Mouse (Mus musculus): ENCODE data around the gene Ank2. TPM values are rescaled to one million over a fixed set of nuclear protein-coding genes. Genes with fewer than 3 reads are reported as not detected.

The Ank2 gene
- polyA plus RNA-seq, 1 experiment from 2014 or later, result 16.6 TPM

DNA sequence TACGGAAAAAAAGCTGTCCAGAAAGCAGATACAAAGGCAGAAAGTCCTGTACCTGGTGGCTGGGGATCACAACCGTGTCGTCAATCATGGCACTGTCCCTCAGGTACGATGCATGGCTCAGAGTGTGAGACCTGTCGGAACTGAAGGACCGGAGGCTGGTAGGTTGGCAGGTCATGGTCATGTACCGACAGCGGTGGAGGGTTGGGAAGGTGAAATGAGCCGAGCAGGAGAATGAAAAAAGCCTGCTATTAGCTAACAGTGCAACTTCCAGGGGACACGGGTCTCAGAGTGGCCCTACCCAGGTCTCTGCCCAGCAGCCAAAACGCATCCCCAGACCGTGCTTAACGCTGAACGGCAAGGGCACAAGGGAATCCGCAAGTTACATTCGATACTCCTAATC is 522.4 kb downstream of the Ank2 start:
- Histone ChIP-seq H3K36me3 (ENCODE audit: control insufficient read depth, insufficient read depth, low read length) (no peaks in the 10 kb centered on the region), H3K9me3 (ENCODE audit: control insufficient read depth, low read length) (no peaks in the 10 kb centered on the region), H3K4me3 (ENCODE audit: low read depth, low read length) (no peak overlapping the region), H3K27me3 (ENCODE audit: control insufficient read depth, insufficient read depth, low read length) (no peaks in the 10 kb centered on the region), H3K4me2 (ENCODE audit: low read depth, severe bottlenecking) (no peak overlapping the region), H3K9ac (ENCODE audit: low read length) (no peak overlapping the region), H3K4me1 (ENCODE audit: control insufficient read depth, insufficient read depth, low read length) (no peaks in the 10 kb centered on the region), H3K27ac (replicated peaks; ENCODE audit: low read depth, low read length) (no peak overlapping the region)
- DNase-seq (ENCODE audit: low spot score) (no peak), ATAC-seq (ENCODE audit: insufficient number of reproducible peaks, low FRiP score, low TSS enrichment, low read depth) (no peak)
- WGBS, result 88% methylated on average over 16 of the region's 16 CpGs

DNA sequence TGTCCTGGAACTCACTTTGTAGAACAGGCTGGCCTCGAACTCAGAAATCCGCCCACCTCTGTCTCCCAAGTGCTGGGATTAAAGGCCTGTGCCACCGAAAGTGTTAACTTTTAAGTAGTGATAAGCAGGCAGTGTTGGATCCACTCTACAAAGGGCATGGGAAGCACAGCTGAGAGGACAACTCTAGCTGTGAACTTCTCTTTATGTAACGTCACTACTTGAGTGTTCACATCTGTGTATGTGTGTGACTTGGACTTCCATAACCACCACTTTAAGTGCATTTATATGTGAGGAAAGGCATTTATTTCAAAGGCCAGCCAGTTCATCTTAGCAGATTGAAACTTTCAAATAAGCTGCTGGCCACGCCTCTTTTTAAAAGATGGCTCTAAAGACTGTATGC is 523.7 kb downstream of the Ank2 start:
- H3K4me3 ChIP-seq (ENCODE audit: low read depth, low read length), result no peak overlapping the region
- H3K27ac ChIP-seq (replicated peaks; ENCODE audit: low read depth, low read length), result no peak overlapping the region
- DNase-seq (ENCODE audit: low spot score) (no peak), ATAC-seq (ENCODE audit: insufficient number of reproducible peaks, low FRiP score, low TSS enrichment, low read depth) (no peak)
- H3K4me1 ChIP-seq (ENCODE audit: control insufficient read depth, insufficient read depth, low read length), result no peaks in the 10 kb centered on the region
- H3K9ac ChIP-seq (ENCODE audit: low read length), result no peak overlapping the region
- H3K9me3 ChIP-seq (ENCODE audit: control insufficient read depth, low read length), result no peaks in the 10 kb centered on the region
- H3K4me2 ChIP-seq (ENCODE audit: low read depth, severe bottlenecking), result no peak overlapping the region
- H3K27me3 ChIP-seq (ENCODE audit: control insufficient read depth, insufficient read depth, low read length), result no peaks in the 10 kb centered on the region
- no peaks in the 10 kb centered on the region for H3K36me3 ChIP-seq (ENCODE audit: control insufficient read depth, insufficient read depth, low read length)
- 89% methylated on average over 5 of the region's 5 CpGs for WGBS

DNA sequence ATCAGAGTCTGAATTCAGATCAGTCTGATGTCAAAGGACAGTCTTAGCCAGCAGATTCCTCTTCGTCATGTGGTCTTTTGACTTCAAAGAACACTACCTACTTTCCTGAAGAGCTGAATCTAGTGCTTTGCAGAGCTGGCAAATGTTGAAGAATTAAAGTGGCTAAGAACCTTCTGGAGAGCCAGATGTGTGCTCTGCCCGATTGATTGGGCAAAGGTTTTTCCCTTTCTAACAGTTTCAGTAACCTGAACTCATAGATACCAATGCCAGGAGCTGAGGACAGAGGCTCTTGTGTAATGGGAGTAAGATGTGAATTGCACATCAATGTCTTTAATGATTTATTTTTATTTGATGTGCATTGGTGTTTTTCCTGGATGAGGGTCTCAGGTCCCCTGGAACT is 525.6 kb downstream of the Ank2 start:
- Histone ChIP-seq H3K4me3 (ENCODE audit: low read depth, low read length) (no peak overlapping the region), H3K27me3 (ENCODE audit: control insufficient read depth, insufficient read depth, low read length) (no peaks in the 10 kb centered on the region), H3K4me1 (ENCODE audit: control insufficient read depth, insufficient read depth, low read length) (no peaks in the 10 kb centered on the region), H3K36me3 (ENCODE audit: control insufficient read depth, insufficient read depth, low read length) (no peaks in the 10 kb centered on the region), H3K9me3 (ENCODE audit: control insufficient read depth, low read length) (no peaks in the 10 kb centered on the region), H3K9ac (ENCODE audit: low read length) (no peak overlapping the region), H3K27ac (replicated peaks; ENCODE audit: low read depth, low read length) (no peak overlapping the region), H3K4me2 (ENCODE audit: low read depth, severe bottlenecking) (no peak overlapping the region)
- no peak for ATAC-seq (ENCODE audit: insufficient number of reproducible peaks, low FRiP score, low TSS enrichment, low read depth)
- DNase-seq (ENCODE audit: low spot score), result no peak
- 78% methylated on average over 2 of the region's 2 CpGs for WGBS

DNA sequence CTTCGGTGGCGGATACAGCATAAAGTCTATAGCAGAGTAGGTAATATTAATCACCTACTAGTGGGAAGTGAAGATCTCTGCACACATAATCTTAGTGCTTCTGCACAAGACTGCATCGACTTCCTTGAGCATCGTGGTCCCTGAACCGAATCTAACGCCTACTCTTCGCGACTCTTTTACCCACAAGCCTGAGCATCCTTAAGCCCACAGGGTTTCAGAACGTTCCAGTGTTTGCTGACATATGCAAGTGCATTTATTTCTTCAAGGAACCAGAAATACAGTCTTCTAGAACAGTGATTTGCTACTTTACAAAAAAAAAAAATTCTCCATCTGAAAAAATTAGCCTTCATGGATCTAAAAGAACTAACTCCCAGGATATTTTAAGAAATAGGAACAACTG is 527.6 kb downstream of the Ank2 start:
- Histone ChIP-seq H3K4me3 (ENCODE audit: low read depth, low read length) (no peak overlapping the region), H3K27me3 (ENCODE audit: control insufficient read depth, insufficient read depth, low read length) (no peaks in the 10 kb centered on the region), H3K27ac (replicated peaks; ENCODE audit: low read depth, low read length) (no peak overlapping the region), H3K9ac (ENCODE audit: low read length) (no peak overlapping the region), H3K4me1 (ENCODE audit: control insufficient read depth, insufficient read depth, low read length) (no peaks in the 10 kb centered on the region), H3K36me3 (ENCODE audit: control insufficient read depth, insufficient read depth, low read length) (no peaks in the 10 kb centered on the region), H3K9me3 (ENCODE audit: control insufficient read depth, low read length) (no peaks in the 10 kb centered on the region), H3K4me2 (ENCODE audit: low read depth, severe bottlenecking) (no peak overlapping the region)
- DNase-seq (ENCODE audit: low spot score) (no peak), ATAC-seq (ENCODE audit: insufficient number of reproducible peaks, low FRiP score, low TSS enrichment, low read depth) (no peak)
- WGBS, result 90% methylated on average over 9 of the region's 9 CpGs

DNA sequence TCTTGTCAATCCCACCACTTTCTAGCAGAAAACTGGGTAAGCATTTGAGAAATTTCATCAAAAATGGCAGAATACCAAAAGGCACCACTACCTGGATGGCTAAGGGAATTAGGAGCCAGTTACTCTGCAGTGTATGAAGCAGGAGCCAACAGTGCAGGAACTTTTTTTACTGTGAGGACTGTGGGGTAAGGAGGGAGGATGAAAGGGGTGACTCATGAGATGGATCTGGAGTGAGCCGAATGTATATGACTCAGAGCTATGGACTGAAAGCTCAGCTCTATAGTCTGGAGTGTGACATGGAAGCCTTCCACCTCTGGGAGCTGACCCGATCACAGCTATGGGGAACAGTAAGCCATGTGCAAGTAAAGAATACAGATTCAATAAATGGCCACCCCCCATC is 530.4 kb downstream of the Ank2 start:
- Histone ChIP-seq H3K27ac (replicated peaks; ENCODE audit: low read depth, low read length) (no peak overlapping the region), H3K4me1 (ENCODE audit: control insufficient read depth, insufficient read depth, low read length) (no peaks in the 10 kb centered on the region), H3K4me3 (ENCODE audit: low read depth, low read length) (no peak overlapping the region), H3K9ac (ENCODE audit: low read length) (no peak overlapping the region), H3K36me3 (ENCODE audit: control insufficient read depth, insufficient read depth, low read length) (no peaks in the 10 kb centered on the region), H3K27me3 (ENCODE audit: control insufficient read depth, insufficient read depth, low read length) (no peaks in the 10 kb centered on the region), H3K9me3 (ENCODE audit: control insufficient read depth, low read length) (no peaks in the 10 kb centered on the region), H3K4me2 (ENCODE audit: low read depth, severe bottlenecking) (no peak overlapping the region)
- DNase-seq (ENCODE audit: low spot score), result no peak
- ATAC-seq (ENCODE audit: insufficient number of reproducible peaks, low FRiP score, low TSS enrichment, low read depth), result no peak
- WGBS, result 89% methylated on average over 2 of the region's 2 CpGs

DNA sequence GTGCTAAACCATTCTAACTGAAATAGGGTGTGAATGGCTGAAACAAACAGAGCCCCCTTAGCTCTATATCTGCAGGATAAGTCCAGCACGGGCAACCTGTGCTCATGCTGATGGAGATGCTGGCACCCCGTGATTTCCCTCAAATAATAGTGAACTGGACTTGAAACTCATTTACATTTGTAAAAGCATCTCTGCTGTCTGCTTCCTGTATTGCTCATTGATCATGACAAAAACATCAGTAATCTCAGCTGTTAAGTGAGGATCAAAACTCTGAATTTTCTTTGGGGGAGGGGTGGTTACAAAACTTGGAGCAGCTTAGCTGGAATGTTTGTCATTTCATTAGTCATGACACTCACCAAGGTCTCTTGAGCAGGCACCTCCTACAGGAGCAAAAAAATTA is 533.4 kb downstream of the Ank2 start:
- Histone ChIP-seq H3K4me1 (ENCODE audit: control insufficient read depth, insufficient read depth, low read length) (no peaks in the 10 kb centered on the region), H3K9ac (ENCODE audit: low read length) (no peak overlapping the region), H3K4me3 (ENCODE audit: low read depth, low read length) (no peak overlapping the region), H3K4me2 (ENCODE audit: low read depth, severe bottlenecking) (no peak overlapping the region), H3K9me3 (ENCODE audit: control insufficient read depth, low read length) (no peaks in the 10 kb centered on the region), H3K27me3 (ENCODE audit: control insufficient read depth, insufficient read depth, low read length) (no peaks in the 10 kb centered on the region), H3K36me3 (ENCODE audit: control insufficient read depth, insufficient read depth, low read length) (no peaks in the 10 kb centered on the region), H3K27ac (replicated peaks; ENCODE audit: low read depth, low read length) (no peak overlapping the region)
- no peak for DNase-seq (ENCODE audit: low spot score)
- ATAC-seq (ENCODE audit: insufficient number of reproducible peaks, low FRiP score, low TSS enrichment, low read depth), result no peak
- 84% methylated on average over 2 of the region's 2 CpGs for WGBS

DNA sequence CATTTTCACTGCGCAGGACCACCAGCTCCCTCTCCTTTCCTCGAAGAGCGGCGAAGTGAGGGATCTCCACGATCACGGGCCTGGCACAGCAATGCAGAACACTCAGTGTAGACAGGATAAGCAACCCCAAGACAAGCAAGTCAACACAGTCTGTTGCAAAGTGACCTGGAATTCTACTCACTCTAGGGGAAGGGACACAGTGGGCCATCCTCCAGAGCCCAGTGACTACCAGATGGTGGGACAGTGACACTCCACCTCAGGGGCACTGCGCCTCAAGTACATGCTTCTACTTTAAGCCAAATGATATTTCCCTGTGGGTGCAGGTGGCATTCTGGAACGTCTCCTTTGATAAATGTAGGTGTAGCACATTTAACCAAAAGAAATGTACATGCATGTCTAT is 536.8 kb downstream of the Ank2 start:
- no peak overlapping the region for H3K4me2 ChIP-seq (ENCODE audit: low read depth, severe bottlenecking)
- H3K27ac ChIP-seq (replicated peaks; ENCODE audit: low read depth, low read length), result no peak overlapping the region
- H3K4me3 ChIP-seq (ENCODE audit: low read depth, low read length), result no peak overlapping the region
- WGBS, result 92% methylated on average over 8 of the region's 8 CpGs
- no peak for ATAC-seq (ENCODE audit: insufficient number of reproducible peaks, low FRiP score, low TSS enrichment, low read depth)
- H3K9ac ChIP-seq (ENCODE audit: low read length), result no peak overlapping the region
- H3K27me3 ChIP-seq (ENCODE audit: control insufficient read depth, insufficient read depth, low read length), result no peaks in the 10 kb centered on the region
- DNase-seq (ENCODE audit: low spot score), result no peak
- H3K9me3 ChIP-seq (ENCODE audit: control insufficient read depth, low read length), result no peaks in the 10 kb centered on the region
- H3K36me3 ChIP-seq (ENCODE audit: control insufficient read depth, insufficient read depth, low read length), result no peaks in the 10 kb centered on the region
- no peaks in the 10 kb centered on the region for H3K4me1 ChIP-seq (ENCODE audit: control insufficient read depth, insufficient read depth, low read length)

DNA sequence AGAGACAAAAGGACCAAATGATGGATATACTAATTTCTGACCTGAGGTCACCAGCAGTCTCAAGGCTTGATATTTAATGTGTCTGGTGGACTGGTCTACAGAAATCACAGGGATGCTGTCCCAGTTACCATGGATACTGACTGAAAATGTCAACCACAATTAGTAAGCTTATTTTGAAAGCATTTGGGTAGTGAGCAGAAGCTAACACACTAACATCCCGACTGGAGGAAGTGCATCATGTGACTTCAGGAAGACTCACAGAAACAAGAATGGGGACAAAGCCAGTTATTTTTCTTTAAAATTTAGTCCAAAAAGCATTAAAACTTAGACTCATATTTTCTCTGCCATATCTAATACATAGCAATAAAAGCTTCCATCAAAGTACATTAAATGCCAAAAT is 546.5 kb downstream of the Ank2 start:
- DNase-seq (ENCODE audit: low spot score) (no peak), ATAC-seq (ENCODE audit: insufficient number of reproducible peaks, low FRiP score, low TSS enrichment, low read depth) (no peak)
- no peaks in the 10 kb centered on the region for H3K9me3 ChIP-seq (ENCODE audit: control insufficient read depth, low read length)
- no peaks in the 10 kb centered on the region for H3K4me1 ChIP-seq (ENCODE audit: control insufficient read depth, insufficient read depth, low read length)
- 73% methylated on average over 1 of the region's 1 CpGs for WGBS
- no peak overlapping the region for H3K27ac ChIP-seq (replicated peaks; ENCODE audit: low read depth, low read length)
- no peaks in the 10 kb centered on the region for H3K36me3 ChIP-seq (ENCODE audit: control insufficient read depth, insufficient read depth, low read length)
- H3K9ac ChIP-seq (ENCODE audit: low read length), result no peak overlapping the region
- no peak overlapping the region for H3K4me2 ChIP-seq (ENCODE audit: low read depth, severe bottlenecking)
- H3K27me3 ChIP-seq (ENCODE audit: control insufficient read depth, insufficient read depth, low read length), result no peaks in the 10 kb centered on the region
- H3K4me3 ChIP-seq (ENCODE audit: low read depth, low read length), result no peak overlapping the region

DNA sequence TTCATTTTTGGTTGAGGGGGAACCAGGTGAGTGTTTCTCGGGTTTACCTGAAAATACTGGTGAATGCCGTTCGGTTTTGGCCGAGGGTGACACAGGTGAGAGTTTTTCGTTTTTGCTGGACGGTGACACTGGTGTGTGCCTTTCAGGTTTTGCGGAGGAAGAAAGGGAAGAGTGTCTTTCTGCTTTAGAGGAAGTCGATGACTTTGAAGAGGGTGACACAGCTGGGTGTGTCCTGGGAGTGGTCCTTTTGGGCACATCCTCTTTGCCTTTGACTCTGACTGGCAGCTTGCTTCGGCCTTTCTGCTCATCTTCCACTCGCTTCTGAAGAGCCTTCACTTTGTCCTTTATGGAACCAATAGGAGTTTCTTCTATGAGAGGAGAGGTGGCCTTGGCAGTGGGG is 552.6 kb downstream of the Ank2 start:
- Histone ChIP-seq H3K27me3 (ENCODE audit: control insufficient read depth, insufficient read depth, low read length) (no peaks in the 10 kb centered on the region), H3K4me1 (ENCODE audit: control insufficient read depth, insufficient read depth, low read length) (no peaks in the 10 kb centered on the region), H3K9ac (ENCODE audit: low read length) (no peak overlapping the region), H3K9me3 (ENCODE audit: control insufficient read depth, low read length) (no peaks in the 10 kb centered on the region), H3K27ac (replicated peaks; ENCODE audit: low read depth, low read length) (no peak overlapping the region), H3K36me3 (ENCODE audit: control insufficient read depth, insufficient read depth, low read length) (no peaks in the 10 kb centered on the region), H3K4me3 (ENCODE audit: low read depth, low read length) (no peak overlapping the region), H3K4me2 (ENCODE audit: low read depth, severe bottlenecking) (no peak overlapping the region)
- no peak for ATAC-seq (ENCODE audit: insufficient number of reproducible peaks, low FRiP score, low TSS enrichment, low read depth)
- no peak for DNase-seq (ENCODE audit: low spot score)
- 92% methylated on average over 10 of the region's 10 CpGs for WGBS

Measured in limb, embryonic 11.5 days (tissue).